Mouse (Mus musculus) naive thymus-derived CD4-positive, alpha-beta T cell, adult 2 months (primary cell): Measurements from ENCODE around the gene Tmem212.

Source experiments
- DNase-seq: peaks from one replicate; pipeline ENCODE4 v3.0.0-alpha.2; 2011; ENCODE audit warnings: low read depth

Gene Tmem212

DNA sequence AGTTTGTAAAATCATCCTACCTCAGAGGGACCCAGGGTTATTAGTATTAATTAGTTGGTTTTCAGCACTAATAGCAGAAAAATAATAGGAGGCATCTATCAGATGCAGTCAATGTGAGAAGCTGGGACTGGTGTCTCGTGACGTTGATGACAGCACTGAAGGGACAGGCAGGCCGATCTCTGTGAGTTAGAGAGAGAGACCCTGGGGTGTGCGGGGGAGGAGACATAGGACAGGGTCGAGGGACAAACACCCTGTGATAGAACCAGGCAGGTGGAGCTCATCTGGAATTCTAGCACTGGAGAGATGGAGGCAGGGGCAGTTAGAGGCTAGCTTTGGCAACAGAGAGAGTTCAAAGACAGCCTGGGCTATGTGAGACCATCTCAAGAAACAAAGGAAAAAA is 53.3 kb downstream of the Tmem212 start:
- no peak for DNase-seq

DNA sequence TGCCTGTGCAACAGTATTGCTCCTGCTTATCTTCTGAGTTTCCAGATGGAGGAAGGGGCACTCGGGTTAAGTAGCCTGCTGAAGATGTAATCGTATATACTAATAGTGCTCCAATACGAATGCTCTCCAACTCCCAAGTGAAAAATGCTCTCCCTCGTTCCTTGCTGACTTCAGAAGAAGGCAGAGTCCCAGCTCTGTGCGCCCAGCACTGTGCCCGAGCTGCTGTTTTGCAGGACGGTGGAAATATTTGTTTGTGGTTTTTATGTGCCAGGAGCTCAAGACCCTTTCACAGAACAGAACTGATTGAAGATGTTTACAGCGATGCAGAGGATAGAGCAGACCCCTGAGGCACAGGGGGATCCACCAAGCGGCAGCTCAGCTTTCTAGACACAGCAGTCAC is 55.9 kb downstream of the Tmem212 start:
- DNase-seq = no peak

DNA sequence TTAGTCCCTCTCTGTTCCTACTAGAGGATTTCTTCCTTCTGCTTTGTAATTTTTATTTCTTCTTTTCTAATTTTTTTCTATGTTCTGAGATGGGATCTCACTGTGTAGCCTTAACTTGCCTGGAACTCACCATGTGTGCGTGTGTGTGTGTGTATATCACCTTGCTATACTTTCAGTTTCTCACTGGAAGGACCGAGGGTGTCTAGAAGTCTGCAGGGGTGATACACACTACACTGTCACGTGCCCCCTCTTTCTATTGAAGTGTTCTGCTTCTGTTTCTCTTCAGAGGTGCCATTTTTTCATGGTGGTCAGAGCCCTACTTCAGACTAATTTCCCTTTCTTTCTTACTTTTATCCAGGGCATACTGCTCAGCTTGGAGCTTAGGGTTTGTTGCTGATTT is 56.4 kb downstream of the Tmem212 start:
- no peak for DNase-seq

DNA sequence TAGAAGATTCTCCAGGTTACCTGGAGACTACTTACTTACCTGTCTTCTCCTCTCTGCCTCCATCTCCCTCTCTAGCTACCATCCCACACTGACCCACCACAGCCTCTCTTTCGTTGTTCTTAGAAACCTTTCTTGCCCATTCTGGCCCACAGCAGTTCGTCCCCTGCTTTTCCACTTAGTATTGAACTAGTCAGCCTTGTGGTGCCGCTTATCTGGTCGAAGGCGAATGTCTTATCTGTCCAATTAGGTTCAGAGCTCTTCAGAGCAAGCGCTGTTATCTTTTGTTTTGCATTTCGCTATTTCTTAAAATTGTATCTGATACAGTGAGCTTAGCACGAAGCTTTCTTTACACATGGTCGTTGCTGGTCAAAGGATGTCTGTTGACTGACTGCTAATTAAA is 56.9 kb downstream of the Tmem212 start:
- no peak for DNase-seq

DNA sequence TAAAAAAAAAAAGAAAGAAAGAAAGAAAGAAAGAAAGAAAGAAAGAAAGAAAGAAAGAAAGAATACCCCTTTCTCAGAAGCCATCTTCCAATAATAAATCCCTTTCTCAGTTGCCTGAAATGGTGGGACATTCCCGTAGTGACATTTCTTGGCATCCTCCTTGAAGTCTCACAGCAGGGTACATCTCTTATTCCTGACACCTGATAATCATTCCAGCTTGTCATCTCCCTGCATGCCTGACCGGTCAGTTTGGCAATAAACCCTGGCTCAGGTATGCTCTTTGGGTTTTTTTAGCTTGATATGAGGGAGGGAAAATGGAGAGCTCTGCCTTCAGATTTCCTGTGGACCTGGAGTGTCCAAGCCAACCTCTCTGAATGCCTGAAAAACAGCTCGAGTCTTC is 59.9 kb downstream of the Tmem212 start:
- DNase-seq = no peak

DNA sequence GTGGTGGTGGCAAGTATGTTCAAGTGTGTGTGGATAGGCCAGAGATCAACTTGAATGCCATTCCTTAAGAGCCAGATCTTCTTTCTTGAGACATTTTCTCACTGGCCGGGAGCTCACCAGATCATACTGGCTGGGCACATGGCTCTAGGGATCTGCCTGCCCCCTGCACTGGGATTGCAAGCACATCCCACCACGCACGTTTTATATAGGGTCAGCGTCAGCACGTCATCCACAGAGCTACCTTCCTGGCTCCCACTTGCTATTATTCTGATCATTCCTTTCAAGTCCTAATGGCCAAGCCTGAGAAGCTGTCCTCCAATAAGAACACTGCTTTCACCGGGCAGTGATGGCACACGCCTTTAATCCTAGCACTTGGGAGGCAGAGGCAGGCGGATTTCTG is 60.4 kb downstream of the Tmem212 start:
- DNase-seq = no peak

DNA sequence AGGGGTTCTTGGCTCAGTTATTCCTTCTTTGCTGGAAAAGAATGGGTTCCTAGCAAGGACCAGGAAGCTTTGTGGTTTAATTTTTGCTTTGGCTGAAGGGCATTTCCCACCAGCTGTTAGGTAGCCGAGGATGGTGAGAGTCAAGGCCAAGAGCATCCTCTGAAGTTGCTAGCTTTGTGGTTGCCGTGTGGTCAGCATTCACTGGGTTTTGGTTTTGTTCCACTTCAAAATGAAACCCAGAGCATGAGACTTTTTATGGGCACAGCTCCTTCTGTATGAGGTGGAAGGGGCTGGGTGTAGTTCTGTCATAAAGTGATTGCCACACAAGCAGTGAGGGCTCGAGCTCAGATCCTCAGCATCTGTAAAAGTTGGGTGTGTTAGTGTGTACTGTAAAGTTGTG is 67.4 kb downstream of the Tmem212 start:
- DNase-seq = no peak

DNA sequence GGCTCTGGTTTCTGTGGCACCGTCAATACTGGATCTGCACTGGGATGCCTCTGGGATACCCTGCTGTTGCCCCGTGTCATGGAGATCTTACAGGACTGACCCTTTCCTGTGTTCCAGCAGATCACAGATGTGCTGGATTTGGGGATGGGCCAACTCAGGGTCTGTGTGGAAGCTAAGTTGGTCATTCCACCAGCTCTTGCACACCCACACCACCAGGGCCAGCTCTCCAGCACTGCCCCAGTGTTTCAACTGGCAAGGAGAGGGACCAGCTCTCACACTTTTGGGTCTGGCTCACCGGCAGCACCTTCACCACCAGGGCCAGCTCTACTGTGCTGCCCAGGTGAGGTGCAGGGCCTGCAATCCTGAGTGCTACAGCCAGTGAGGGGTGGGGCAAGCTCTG is 68.9 kb downstream of the Tmem212 start:
- no peak for DNase-seq

DNA sequence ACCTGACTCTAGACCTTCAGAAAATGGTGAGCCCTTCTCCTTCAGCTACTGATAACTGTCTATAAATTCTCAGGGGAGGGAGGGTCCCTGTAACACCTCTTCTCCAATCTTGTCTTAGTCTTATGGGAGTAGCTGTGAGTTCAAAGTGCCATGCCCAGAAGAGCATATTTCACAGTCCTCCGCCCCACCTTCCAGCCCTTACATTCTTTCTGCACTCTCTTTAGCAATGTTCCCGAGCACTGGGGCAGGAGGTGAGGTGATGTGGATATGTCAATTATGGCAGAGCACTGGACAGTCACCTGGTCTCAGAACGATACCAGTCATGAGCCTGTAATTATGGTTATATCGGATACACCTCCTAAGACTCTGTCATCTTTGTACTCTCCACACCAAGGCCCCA is 70.2 kb downstream of the Tmem212 start:
- DNase-seq = no peak
